Mouse (Mus musculus) brain, embryonic 18.5 days (tissue): ENCODE results near the gene Slc5a1.

Experiments
- DNase-seq: peaks from one replicate; pipeline ENCODE4 v3.0.0-alpha.2; 2012; ENCODE audit warnings: low read depth, low spot score

Slc5a1 gene

DNA sequence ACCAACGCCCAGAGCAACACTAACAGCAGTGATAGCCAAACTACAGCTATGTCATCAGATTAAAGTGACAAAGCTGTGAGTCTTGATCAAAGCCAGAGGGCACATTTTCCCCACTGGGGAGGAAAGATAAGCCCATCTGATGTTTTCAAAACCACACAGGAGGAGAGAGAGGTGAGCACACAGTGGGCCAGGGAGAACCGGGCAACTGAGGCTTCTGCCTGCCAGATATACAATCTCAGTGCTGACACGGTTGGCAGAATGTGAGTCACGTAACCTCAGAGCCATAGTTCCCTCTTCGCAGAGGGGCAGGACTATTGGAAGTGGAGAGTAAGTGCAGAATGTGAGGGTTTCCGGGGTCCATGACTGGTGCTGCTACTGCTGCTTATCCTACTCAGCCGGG is 89.5 kb downstream of the Slc5a1 start:
- DNase-seq: no peak

DNA sequence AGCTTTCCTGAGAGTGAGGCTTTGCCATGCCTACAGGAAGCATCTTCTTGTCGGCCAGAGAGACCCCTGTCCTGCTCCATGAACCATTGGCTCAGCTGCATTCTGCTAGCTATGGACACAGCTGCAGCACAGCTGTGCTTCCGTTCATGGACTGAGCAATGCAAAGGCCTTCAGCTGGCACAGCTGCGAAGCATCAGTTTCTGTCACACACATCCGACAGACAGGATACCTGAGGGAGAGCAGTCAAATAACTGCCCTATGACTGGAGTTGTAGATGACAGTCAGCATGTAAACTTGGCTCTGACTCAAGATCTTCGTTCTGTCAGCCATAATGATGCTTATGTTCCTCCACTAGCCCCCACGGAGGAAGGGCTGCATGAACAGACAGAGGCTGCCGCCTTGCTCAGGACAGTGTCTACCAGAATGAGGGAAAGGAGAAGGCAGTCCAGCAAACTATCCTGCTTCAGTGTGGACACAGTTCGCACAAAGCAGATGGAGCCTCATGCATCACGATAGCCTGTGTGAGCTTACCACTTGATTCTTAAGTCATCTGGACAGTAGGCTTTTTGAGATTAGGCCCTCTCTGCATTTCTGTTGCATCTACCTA is 91.3 kb downstream of the Slc5a1 start:
- no peak for DNase-seq

DNA sequence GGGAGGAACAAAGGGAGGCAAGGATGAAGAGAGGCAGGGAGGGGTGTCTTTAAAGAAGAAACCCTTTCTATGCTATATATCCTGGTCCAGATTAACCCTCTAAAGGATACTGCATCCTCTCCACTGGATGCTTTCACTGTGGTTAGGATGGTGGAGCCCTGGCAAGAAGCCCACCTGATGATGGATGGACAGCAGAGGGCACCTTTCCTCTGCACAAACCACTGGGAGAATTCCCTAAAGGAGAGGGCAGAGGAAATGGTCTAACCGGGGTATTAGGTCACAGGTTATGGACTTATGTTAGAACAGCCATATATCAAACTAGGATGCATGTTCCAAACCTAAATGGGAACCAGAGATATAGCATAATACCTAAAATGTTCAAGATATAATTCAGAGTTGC is 96.1 kb downstream of the Slc5a1 start:
- no peak for DNase-seq

DNA sequence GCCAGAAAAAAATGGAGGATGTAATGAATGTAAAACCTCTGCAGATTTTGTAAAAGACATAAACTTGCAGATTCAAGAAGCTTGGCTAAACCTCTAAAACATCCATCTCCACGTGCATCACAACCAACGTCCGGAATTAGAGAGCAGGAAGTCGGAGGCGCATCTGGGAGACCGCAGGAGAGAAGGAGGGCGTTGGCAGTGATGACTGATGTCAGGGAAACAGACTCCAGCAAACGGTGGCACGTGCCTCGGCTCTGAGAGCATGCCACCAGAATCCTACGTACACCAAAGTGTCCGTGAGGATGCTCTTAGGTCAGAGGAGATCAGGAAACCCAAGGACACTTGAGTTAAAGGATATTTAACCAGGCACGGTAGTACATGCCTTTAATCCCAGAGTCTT is 97.7 kb downstream of the Slc5a1 start:
- no peak for DNase-seq

- no peak for DNase-seq
Observed at GRCm38 (mm10) chr5:33202516-33203170, 98.6 kb downstream of the Slc5a1 start.

GRCm38 (mm10) chr5:33203171-33203565 is 99.1 kb downstream of the Slc5a1 start:
- DNase-seq: no peak

DNA sequence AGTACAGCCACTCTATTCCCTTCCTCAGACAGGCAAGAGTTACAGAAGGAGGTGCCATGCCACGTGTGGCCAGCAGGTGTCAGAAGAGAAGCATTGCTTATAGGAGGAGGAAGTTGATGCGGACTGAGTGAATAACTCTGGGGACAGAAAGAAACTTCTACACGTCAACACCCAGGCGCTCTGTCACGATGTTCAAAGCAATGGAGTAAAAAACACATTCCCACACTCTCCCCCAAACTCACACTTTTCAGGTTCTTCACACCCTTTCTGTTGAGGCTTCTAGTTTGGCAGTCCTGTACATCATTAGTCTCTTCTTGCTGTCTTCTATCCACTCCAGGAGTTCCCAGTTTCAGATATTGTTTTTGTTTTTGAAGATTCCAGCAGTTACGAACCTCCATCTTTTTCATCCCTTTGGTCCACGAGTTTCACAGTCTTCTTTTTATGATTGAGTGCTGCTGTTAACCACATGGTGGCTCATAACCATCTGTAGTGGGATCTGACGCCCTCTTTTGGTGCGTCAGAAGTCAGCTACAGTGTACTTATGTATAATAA is 99.7 kb downstream of the Slc5a1 start:
- peak; percentile 50 for DNase-seq

GRCm38 (mm10) chr5:33204284-33204683 is 100.3 kb downstream of the Slc5a1 start:
- no peak for DNase-seq

- DNase-seq: no peak
Observed at GRCm38 (mm10) chr5:33206328-33206727, 102.3 kb downstream of the Slc5a1 start.

DNA sequence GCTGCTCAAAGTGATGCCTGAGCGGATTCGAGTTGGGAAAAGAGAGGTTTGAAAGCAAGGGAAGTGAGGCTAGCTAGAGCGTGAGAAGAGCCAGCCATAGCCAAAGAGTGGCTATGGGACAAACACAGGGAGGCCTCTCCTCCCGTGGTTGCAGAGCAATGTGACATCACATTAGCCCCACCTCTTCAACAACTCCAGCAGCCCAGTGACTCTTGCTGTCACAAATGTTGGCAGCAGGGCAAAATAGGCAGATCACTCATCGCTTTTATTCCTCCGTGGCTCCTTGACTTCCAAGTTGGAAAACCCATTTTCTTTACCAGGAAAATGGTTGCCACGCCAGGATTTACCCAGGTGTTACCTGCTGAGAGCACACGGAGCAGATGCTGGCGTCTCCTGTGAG is 103.1 kb downstream of the Slc5a1 start:
- DNase-seq: no peak

- no peak for DNase-seq
Observed at GRCm38 (mm10) chr5:33208533-33209245, 104.7 kb downstream of the Slc5a1 start.

DNA sequence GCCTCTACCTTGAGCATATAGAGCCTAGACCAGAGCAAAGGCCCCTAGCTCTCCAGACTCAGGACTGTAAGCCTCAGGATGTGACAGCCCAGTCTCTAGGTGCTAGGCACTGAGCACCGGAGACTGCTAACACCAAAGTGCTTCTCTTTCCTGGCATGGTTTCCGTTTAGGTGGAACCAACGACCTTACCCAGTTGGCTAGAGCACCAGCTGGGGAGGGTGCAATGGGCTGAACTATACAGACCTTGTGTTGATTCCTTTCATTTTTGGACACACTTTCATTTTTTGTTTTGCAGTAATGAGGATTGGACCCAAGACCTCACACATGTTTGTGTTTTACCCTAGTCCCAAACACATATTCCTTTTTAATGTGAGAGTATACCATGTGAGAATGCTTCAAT is 106.5 kb downstream of the Slc5a1 start:
- DNase-seq: no peak

- no peak for DNase-seq
Observed at GRCm38 (mm10) chr5:33211254-33211653, 107.2 kb downstream of the Slc5a1 start.
